Mouse (Mus musculus): ENCODE data around the gene Synpo2l.

The Synpo2l gene

GRCm38 (mm10) chr14:20681742-20682141 lies 13.6 kb upstream of the Synpo2l start:
- no peak for DNase-seq (ENCODE audit: low spot score in 2 of 2)

- DNase-seq (ENCODE audit: low spot score in 2 of 2): no peak
Observed at GRCm38 (mm10) chr14:20677906-20678305, 9.8 kb upstream of the Synpo2l start.

GRCm38 (mm10) chr14:20674064-20674833 lies 6.1 kb upstream of the Synpo2l start, which contains the start of gene Sec24c:
Sec24c (plus strand) TSS chr14:20674308.
- peak; percentile 95 to 97 for DNase-seq (ENCODE audit: low spot score in 2 of 2)

GRCm38 (mm10) chr14:20673735-20674063 lies 5.5 kb upstream of the Synpo2l start:
- peak in 1 of 2 experiments; percentile 58 for DNase-seq (ENCODE audit: low spot score in 2 of 2)

GRCm38 (mm10) chr14:20672990-20673389 lies 4.8 kb upstream of the Synpo2l start:
- DNase-seq (ENCODE audit: low spot score in 2 of 2): no peak

- DNase-seq (ENCODE audit: low spot score in 2 of 2): no peak
Observed at GRCm38 (mm10) chr14:20667469-20667868, 685 bp downstream of the Synpo2l start.

- DNase-seq (ENCODE audit: low spot score in 2 of 2): no peak
Observed at GRCm38 (mm10) chr14:20664436-20664835, 3.7 kb downstream of the Synpo2l start.

- DNase-seq (ENCODE audit: low spot score in 2 of 2): no peak
Observed at GRCm38 (mm10) chr14:20663601-20664000, 4.6 kb downstream of the Synpo2l start.

GRCm38 (mm10) chr14:20662740-20663139 lies 5.4 kb downstream of the Synpo2l start:
- DNase-seq (ENCODE audit: low spot score in 2 of 2): no peak

- DNase-seq (ENCODE audit: low spot score in 2 of 2): peak in 1 of 2 experiments; percentile 24
Observed at GRCm38 (mm10) chr14:20661661-20662331, 6.4 kb downstream of the Synpo2l start.

GRCm38 (mm10) chr14:20660827-20661660 lies 7.1 kb downstream of the Synpo2l start:
- DNase-seq (ENCODE audit: low spot score in 2 of 2): peak; percentile 92 to 96

- DNase-seq (ENCODE audit: low spot score in 2 of 2): no peak
Observed at GRCm38 (mm10) chr14:20659687-20660086, 8.5 kb downstream of the Synpo2l start.

GRCm38 (mm10) chr14:20658902-20659301 lies 9.3 kb downstream of the Synpo2l start:
- DNase-seq (ENCODE audit: low spot score in 2 of 2): no peak

- DNase-seq (ENCODE audit: low spot score in 2 of 2): peak; percentile 38 to 72
Observed at GRCm38 (mm10) chr14:20658326-20658725, 9.8 kb downstream of the Synpo2l start.

- no peak for DNase-seq (ENCODE audit: low spot score in 2 of 2)
Observed at GRCm38 (mm10) chr14:20656361-20656760, 11.8 kb downstream of the Synpo2l start, which contains the start of gene Myoz1. Myoz1 (minus strand) TSS chr14:20656540.

GRCm38 (mm10) chr14:20655731-20656130 lies 12.4 kb downstream of the Synpo2l start:
- DNase-seq (ENCODE audit: low spot score in 2 of 2): no peak

- DNase-seq (ENCODE audit: low spot score in 2 of 2): no peak
Observed at GRCm38 (mm10) chr14:20654690-20655421, 13.3 kb downstream of the Synpo2l start.

GRCm38 (mm10) chr14:20651722-20652256 lies 16.4 kb downstream of the Synpo2l start:
- DNase-seq (ENCODE audit: low spot score in 2 of 2): no peak

GRCm38 (mm10) chr14:20651000-20651399 lies 17.2 kb downstream of the Synpo2l start:
- DNase-seq (ENCODE audit: low spot score in 2 of 2): no peak

GRCm38 (mm10) chr14:20646381-20646780 lies 21.8 kb downstream of the Synpo2l start:
- no peak for DNase-seq (ENCODE audit: low spot score in 2 of 2)

GRCm38 (mm10) chr14:20645547-20645946 lies 22.6 kb downstream of the Synpo2l start:
- no peak for DNase-seq (ENCODE audit: low spot score in 2 of 2)

All from frontal cortex, postnatal 36 days (tissue).